Mouse (Mus musculus) neutrophil, adult 5-6 weeks (primary cell): Measurements from ENCODE around the gene Nfu1. TPM values are rescaled to one million over a fixed set of nuclear protein-coding genes. Genes with fewer than 3 reads are reported as not detected.

ENCODE experiments used
- ATAC-seq: fragments of 151-379, 151-347 bp; 2 replicates; pipeline ENCODE4 v1.8.0; 2017; ENCODE audit warnings: mild to moderate bottlenecking, moderate TSS enrichment; ENCODE audit not compliant: insufficient number of reproducible peaks, poor library complexity, low FRiP score, severe bottlenecking; ENCODE audit errors: extremely low read depth
- total RNA-seq: library from RNA; stranded (forward); fragments of 200-1000 nt; gene quantifications from 2 replicates; pipeline ENCODE4 v1.2.3, GENCODE M21; 2017

The Nfu1 gene
- 44.0 and 47.8 TPM in 2 replicates for total RNA-seq

DNA sequence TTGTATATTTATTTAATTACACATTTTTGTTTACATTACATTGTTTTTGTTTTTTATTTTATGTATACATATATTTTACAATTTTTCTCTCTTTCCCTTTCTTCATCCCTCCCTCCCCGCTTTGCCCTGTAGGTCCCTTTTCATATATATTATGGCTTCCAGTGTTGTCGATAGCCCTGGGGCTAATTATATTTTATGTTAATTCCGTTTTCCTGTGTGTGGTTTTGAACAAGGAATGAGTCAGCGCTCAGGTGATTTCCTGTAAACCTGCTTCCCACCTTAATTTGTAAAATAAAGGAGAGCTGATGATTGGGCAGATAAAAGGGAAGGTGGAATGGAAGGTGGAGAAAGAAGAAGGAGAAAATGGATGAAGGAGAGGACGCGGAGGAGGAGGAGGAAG lies at the start of gene Nfu1:
Gene Nfu1 (plus strand): TSS at position 350 of the 400 bp plus-strand sequence.
- no peak for ATAC-seq

DNA sequence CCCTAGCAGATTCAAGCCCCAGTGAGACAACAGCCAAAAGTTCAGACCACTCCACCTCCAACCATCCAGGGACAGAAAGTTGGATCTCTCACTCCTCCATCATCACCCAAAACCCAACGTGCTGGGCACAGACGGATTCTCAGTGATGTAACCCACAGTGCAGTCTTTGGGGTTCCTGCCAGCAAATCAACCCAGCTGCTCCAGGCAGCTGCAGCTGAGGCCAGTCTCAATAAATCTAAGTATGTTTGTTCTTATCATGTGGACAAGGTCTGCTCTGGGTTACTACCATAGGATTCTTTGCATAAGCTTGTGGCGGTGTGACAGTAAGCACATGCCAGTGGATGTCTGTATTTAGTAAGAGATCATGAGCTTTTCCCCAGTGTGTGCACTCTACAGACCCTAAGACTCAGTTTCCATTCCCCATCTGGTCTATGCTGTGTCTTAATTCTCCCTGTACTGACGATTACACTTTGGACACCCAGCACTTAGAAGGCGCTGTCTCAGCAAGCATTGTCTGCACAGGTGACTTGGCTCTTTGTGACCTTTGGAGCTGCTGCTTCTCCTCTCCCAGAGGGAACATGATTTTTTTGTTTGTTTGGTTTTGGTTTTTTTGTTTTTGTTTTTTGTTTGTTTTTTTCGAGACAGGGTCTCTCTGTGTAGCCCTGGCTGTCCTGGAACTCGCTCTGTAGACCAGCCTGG lies 44.9 kb upstream of the Nfu1 start:
- no peak for ATAC-seq

DNA sequence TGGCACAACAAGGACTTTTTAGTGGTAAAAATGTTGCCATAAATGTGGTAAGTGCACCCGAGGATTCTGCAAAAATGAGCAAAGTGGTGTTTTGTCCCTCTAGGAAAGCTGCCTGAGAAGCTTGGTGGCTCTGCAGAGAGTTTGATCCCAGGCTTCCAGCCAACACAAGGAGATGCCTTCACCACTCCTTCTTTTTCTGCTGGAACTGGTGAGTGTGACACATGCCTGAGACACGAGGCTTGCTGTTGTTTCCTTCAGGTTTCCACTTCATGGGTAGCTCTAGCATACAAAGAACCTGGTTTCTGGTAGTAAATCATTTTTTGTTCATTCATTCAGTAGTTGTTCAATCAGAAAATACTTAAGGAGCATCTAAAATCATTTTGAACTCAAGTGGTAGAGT lies 41.9 kb upstream of the Nfu1 start:
- no peak for ATAC-seq

DNA sequence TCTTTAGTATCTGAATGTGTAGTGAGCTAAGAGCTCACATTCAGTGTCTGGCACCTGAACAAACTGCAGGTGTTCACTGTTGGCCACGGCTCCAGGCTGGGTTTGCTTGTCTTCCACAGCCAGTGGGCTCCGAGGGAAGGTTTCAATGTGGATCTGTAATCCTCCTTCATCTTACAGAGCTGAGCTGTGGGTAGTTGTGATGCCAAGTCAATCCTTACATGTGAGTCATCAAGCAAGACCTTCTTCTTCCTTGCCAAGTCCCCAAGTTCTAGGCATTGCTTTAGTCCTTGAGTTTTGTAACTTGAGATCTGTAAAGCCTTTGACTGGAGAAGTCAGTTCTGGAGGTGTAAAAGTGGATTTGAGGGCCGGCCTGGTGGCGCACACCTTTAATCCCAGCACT lies 35.1 kb upstream of the Nfu1 start:
- ATAC-seq: no peak

DNA sequence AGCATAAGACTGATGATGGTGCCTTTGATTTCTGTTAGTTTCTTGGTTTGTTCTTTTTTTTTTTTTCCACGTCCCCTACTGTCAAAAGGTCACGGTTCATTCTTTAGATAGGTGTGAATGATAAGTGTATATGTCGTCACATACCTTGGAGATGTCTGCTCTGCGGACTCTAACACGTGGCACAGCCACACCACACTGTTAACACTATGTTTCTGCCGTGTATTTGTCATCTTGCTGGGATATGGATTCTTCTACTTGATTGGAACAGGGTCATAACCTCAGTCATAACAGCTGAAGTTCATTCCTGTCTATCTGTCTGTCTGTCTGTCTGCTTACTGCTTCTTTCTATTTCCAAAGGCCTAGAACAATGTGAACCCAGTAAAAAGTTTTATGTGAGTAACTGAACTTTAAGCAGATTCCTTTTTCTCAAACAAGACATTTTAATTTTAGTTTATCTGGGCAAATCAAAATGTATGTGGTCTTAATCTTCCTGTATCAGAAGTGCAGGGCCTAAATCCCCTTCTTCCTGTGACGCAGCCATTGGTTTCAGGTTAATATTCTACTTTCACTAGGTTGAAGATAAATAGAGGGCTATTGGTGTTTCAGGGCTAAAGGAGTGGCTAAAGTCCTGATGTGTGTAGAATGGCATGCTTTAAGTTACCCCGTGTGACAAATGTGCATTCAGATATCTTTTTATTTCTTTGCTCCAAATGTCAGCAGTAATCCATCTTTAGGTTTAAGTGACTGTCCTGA lies 30.7 kb upstream of the Nfu1 start:
- no peak for ATAC-seq

DNA sequence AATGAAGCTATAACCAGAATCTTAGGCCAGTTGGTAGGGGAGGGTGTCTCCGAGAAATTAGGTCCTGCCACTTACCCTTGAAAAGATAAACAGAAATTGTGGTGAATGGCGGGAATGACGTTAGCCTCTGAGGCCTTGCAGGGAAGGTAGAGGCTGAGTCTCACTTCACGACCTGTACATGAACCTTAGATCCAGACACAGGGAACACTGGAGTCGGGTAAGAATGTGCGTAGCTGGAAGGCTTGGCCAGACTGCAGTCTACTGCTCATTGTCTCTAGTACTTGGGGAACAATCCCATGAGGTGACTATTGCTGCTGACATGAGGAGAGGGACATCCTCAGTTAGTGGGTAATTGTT lies 30.1 kb upstream of the Nfu1 start:
- ATAC-seq: no peak

DNA sequence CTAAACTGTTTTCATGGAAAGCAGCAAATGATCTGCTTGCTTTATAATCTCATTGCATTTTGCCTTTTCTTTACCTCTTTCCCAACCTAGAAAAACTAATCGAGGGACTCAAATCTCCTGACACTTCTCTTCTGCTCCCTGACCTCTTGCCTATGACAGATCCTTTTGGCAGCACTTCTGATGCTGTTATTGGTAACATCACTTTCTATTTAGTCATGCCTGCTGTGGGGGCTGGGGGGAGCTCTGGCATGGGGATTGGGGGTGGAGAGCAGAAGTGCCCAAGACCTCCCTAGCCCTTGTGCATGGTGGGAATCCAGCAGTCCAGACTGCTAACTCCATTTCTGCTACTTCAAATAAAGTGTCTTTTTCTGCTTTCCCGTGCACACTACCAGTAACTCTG lies 27.8 kb upstream of the Nfu1 start:
- no peak for ATAC-seq

DNA sequence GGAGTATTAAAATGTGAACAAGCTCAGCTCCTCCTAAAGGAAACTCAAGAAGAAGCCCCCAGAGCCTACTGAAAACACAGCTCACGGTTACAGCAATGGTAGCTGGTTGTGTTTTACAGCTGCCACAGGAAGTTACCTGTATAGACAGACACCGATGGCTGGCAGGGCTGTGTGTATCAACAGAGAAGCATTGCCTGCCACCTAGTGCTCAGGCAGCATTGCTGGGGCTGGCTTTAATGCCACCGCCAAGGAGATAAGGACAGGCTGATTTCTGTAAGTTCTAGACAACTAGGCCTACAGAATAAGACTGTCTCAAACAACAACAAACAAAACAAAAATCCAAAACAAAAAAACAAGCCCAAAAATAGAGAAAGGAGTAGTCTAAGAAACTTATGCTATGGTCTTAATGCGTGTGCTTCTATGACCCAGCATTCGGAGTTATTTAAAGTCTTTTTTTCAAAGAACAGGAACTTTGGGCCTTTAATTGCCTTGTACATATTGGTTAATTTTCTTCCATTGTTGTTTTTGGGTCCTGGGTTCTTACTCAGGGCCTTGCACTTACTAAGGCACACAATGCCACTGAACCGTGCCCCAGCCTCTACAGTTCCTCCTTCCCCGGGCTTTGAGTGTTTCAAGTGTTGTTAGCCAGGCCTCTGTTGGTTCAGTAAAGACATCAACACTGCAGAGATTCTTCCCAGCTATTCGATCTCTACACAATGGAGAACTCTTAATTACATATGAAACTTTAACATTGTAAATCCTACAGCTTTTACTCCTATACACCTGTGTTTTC lies 23.5 kb upstream of the Nfu1 start:
- no peak for ATAC-seq

DNA sequence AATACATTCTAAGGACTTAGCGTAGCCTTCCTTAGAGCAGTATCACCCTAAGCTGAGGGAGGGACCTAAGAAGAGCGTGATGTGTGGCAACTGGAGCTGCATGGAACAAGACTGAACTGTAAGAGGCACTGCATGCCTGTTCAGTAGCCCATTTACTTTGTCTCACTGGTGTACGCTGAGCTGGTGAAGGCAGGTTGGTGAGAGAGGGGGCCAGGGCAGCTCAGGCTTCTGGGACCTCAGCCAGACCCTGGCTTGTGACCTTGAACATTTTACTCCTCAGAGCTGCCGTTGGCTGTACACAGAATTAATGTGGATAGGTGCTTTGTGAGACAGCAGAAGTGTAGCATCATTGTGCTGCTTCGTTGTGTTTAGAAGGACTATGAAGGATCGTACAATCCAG lies 19.5 kb upstream of the Nfu1 start:
- ATAC-seq: no peak

DNA sequence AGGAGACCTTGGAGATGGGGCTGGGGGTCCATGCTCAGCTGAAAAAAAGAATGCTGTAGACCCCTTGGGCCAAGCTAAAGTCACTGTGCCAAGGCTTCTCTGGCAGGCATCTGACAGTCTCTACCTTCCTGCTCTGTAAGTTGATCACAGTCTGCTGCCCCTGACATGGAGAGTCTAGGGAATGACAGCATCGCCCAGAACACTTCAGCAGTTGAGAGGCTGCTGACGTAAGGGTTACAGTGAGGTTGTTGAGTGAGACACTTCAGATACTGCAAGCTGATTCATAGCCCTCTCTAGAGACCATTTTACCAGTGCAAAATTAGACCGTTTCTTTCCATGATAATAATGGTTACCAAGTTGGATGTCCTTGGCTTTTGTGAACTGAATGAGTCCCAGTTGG lies 18.0 kb upstream of the Nfu1 start:
- ATAC-seq: no peak

DNA sequence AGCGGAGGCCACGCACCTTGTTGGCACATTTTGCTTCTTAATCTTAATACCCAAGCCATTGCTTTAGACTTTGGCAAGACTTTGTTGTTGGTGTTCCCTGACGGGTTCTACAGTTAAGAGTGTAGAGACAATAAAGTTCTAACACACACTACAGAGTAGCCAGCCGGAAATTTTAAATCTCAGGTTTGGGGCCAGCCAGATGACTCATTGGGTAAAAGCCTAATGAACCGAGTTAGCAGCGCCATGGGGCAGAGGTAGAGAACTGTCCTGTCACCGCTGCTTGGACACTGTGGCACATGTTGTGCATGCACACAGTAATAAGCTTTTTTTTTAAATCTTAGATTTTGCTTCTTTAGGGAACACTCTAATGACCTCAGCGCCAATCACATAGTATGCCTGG lies 16.7 kb upstream of the Nfu1 start:
- no peak for ATAC-seq

DNA sequence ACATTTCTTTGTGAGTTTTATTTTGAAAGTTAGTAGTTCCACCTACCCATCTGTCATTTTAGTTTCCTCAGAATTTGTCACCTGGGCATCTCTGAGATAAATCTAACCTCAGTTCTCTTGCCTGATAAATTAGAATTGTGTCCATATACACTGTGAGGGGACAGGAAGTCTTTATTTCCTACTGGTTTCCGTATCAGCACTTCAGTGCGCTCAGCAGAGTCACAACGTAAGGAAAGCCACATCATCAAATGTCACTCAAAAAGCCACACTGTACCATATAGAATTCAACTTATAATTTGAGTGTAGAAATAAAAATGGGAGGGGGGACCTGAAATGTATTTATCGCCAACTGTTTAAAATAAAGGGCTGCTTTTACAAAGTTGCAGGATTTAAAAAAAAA lies 14.8 kb upstream of the Nfu1 start:
- no peak for ATAC-seq

DNA sequence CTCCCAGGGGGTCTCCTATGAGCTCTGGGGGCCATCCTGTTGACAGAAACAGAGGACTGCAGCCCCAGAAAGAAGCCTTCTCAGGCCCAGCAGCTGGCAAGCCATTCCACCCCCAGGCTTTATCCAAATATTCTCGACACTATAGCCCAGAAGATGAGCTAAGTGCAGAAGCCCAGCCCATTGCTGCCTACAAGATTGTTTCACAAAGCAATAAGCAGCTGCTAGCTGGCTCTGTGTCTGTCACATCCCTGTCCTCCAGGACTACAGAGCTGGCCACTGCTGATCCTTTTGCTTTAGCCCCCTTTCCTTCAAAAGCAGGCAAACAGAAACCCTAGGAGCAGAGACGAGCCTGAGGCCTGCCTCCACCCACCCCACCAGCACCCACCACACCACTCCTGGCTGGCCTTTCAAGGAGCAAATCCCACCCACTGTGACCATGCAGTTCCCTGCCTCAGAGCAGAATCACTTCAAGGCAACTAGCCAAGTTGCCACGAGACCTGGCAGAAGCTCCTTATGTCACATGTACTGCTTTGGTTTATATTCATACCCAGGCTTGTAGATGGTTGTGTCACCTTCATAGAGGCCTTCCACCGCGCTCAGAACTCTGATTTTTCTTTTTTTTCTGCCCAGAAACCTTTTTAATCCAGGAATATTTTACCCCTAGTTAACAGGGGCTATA lies 12.3 kb upstream of the Nfu1 start:
- no peak for ATAC-seq

DNA sequence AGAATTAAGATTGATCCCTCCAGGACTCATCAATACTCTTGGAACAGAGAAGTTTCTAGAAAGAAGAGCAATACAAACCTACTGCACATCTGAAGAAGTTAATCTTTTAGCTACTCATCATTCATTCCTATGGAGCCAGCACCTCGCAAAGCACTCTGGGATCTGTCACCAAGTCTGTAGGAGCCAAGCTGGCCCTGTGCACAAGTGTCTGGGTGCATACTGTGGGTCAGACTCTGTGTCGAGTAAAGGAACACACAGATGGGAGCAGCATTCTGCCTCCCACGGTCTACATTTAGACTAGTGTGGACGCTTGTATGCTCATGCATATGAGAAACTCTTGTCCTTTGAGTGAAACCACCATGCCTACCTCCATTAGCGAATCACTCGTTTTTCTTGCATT lies 11.7 kb upstream of the Nfu1 start:
- no peak for ATAC-seq

DNA sequence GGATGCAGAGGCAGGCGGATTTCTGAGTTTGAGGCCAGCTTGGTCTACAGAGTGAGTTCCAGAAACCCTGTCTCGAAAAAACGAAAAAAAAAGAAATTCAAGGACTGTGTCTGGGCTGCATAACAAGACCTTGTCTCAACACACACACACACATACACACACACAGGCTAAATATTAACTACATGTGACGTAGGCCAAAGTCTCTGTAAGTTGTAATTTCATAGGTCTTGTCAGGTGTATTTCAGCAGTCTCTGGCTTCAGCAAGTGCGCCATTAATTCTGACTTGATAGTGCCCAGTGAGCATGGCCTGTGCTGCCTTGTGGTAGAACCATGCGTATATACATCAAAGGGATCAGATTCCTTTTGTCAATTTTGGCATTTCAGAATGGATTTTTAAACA lies 7.0 kb upstream of the Nfu1 start:
- no peak for ATAC-seq

DNA sequence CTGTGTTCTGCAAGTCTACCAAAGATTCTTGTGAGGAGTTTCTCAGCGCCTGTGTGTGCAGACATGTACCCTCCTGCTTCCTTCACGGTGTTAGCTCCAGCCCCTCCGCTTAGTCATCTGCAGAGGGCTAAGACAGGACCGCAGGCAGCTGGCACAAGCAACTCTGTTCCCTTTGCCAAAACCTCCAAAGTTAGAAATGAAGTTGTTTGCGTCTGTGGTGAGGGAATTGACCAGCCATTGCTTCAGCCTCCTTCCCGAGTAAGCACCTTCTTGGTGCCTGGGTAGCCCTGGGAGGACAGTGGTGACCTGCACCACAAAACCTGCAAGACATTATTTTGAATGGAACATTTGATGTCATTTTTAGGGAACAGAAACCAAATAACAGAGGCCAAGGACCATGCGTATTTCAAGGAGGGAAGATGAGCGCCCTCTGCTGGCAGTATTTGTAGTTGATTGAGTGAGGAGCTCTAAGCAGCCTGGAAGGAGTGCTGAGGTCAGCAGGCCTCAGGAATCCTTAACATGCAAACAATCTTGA lies 6.4 kb upstream of the Nfu1 start:
- ATAC-seq: peak; percentile 85

DNA sequence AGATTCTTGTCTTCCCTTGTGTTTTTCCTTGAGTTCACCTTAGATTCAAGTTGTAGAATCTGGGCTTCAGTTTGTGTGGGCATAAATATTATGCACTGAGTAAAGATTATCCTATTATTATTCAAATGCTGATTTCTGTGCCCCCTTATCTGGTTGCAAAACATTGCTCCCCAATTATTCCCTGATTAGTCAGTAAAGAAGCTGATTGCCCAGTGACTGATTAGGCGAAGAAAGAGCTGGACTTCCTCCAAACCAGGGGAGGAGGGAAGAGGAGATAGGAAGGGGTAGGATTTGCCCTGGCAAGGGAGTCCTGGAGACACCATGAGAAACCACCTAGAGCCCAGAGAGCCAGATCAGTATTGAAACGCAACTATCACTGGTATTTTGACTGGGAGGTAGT lies 4.9 kb upstream of the Nfu1 start:
- ATAC-seq: no peak

DNA sequence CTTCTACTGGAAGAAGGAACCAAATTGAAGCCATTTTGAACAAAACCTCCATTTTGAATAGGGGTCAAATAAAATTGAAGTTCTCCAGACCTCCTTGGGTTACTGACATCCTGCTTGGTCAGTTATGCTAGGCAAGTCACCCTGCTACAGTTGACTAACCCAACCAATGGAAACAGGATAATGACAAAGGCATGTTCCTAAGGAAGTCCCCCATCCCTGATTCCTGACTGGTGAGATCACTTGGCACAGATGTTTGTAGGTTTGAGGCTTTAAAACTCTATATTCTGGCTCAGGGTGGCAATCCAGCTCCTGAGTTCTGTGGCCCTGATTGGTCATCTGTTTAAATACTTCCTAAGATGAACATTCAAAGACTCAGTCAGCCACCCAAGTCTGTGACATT lies 3.5 kb upstream of the Nfu1 start:
- no peak for ATAC-seq

DNA sequence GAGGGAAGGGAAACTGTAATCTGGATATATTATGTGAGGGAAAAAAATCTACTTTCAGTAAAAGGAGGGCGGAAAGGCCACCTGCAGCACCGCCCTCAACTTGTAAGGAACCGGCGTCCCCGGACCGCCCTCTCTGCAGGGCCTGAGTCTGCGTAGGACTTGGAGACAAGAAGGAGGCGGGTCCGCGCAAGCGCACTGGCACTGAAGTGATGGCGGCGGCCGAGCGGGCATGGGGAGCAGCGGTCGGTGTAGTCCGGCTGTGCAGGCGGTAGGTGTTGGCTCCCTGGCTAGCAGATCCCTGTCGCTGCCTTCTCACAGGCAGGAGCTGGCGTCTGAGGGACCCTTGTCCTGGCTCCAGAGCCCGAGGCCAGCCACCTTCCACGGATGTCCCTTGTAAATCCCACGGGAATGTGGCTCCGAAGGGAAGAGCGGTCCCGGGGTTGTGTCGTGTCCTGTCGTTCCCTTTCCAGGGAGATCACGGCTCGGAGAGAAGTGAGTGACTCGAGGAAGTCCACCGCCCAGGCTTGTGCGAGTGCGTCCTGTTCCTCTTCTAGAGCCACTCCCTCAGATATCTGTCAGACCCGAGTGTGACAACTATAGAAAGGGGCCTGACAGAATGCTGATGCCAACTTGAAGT lies 774 bp downstream of the Nfu1 start:
- ATAC-seq: peak; percentile 95
